Mouse (Mus musculus): Measurements from ENCODE around the gene Nr1h2.

GRCm38 (mm10) chr7:44595131-44595561 lies 41.4 kb upstream of the Nr1h2 start:
- TF ChIP-seq CTCF (IDR thresholded peaks at IDR 0.05; ENCODE audit: borderline replicate concordance, extremely low read depth, insufficient read depth, insufficient read length) (no peak), POLR2A (IDR thresholded peaks at IDR 0.05; ENCODE audit: borderline replicate concordance, extremely low read depth, insufficient read depth, insufficient read length, poor library complexity, severe bottlenecking) (no peak)
